Mouse (Mus musculus) MEL (cell line): ENCODE results near the gene Vsig10. TPM values are rescaled to one million over a fixed set of nuclear protein-coding genes. Genes with fewer than 3 reads are reported as not detected.

Experiments used
- DNase-seq: peaks from one replicate; pipeline ENCODE4 v3.0.0; 2011; ENCODE audit warnings: low read depth, low spot score
- H3K27ac ChIP-seq: 2 replicates; pipeline ENCODE4 v1.5.1; 2012; ENCODE audit warnings: low read depth, mild to moderate bottlenecking, control low read depth, low read length, moderate library complexity; ENCODE audit not compliant: control insufficient read depth
- H3K27me3 ChIP-seq, 2 experiments: fragments of 150-350 bp in 1 of 2; sonication (generic) in 1 of 2; 2 replicates each; pipeline ENCODE4 v1.6.1; 2012; ENCODE audit warnings: low read length in 2 of 2, mild to moderate bottlenecking in 2 of 2, improper control_type of control experiment in 1 of 2, moderate library complexity in 1 of 2; ENCODE audit not compliant: insufficient read depth in 2 of 2, control insufficient read depth in 1 of 2
- H3K36me3 ChIP-seq, 2 experiments: 2 replicates each; pipeline ENCODE4 v1.6.1; 2012 to 2014; ENCODE audit warnings: low read length in 2 of 2, improper control_type of control experiment in 1 of 2, inconsistent platforms in 1 of 2, mild to moderate bottlenecking in 1 of 2; ENCODE audit not compliant: insufficient read depth in 2 of 2, control insufficient read depth in 1 of 2
- H3K4me1 ChIP-seq, 2 experiments: fragments of 150-350 bp in 1 of 2; sonication (generic) in 1 of 2; 2 replicates each; pipeline ENCODE4 v1.6.1; 2012; ENCODE audit warnings: low read length in 2 of 2, improper control_type of control experiment in 1 of 2, mild to moderate bottlenecking in 1 of 2; ENCODE audit not compliant: insufficient read depth in 2 of 2, control insufficient read depth in 1 of 2
- H3K4me3 ChIP-seq, 2 experiments: fragments of 150-350 bp in 1 of 2; sonication (generic) in 1 of 2; 2 replicates each; pipeline ENCODE4 v1.5.1; 2012; ENCODE audit warnings: low read depth in 2 of 2, low read length in 2 of 2, mild to moderate bottlenecking in 2 of 2, moderate library complexity in 2 of 2, control low read depth in 1 of 2, improper control_type of control experiment in 1 of 2; ENCODE audit not compliant: control insufficient read depth in 1 of 2, insufficient read depth in 1 of 2
- H3K79me2 ChIP-seq: 2 replicates; pipeline ENCODE4 v1.6.1; 2012; ENCODE audit warnings: mild to moderate bottlenecking, low read length, moderate library complexity; ENCODE audit not compliant: control insufficient read depth, poor library complexity, insufficient read depth
- H3K9ac ChIP-seq: 2 replicates; pipeline ENCODE4 v1.6.1; 2012; ENCODE audit warnings: low read depth, mild to moderate bottlenecking, control low read depth, low read length, moderate library complexity; ENCODE audit not compliant: control insufficient read depth, poor library complexity, severe bottlenecking
- H3K9me3 ChIP-seq: fragments of 150-350 bp; sonication (generic); replicated peaks from 2 replicates; pipeline ENCODE4 v1.6.1; 2012; ENCODE audit warnings: mild to moderate bottlenecking, low read length, improper control_type of control experiment, moderate library complexity; ENCODE audit not compliant: insufficient read depth
- CHD2 ChIP-seq: IDR thresholded peaks from 2 replicates; pipeline ENCODE4 v1.6.1; 2011; ENCODE audit warnings: low read length, improper control_type of control experiment
- CTCF ChIP-seq, 3 experiments: IDR thresholded peaks in 2 of 3; conservative IDR thresholded peaks in 1 of 3; 2 replicates each; pipeline ENCODE4 v1.5.1; 2011 to 2012; ENCODE audit warnings: low read length in 3 of 3, low read depth in 2 of 3, mild to moderate bottlenecking in 2 of 3, improper control_type of control experiment in 1 of 3, inconsistent platforms in 1 of 3, mixed read lengths in 1 of 3, moderate library complexity in 1 of 3; ENCODE audit not compliant: control insufficient read depth in 1 of 3, insufficient read depth in 1 of 3, poor library complexity in 1 of 3, severe bottlenecking in 1 of 3
- E2F4 ChIP-seq: IDR thresholded peaks from 2 replicates; pipeline ENCODE4 v1.6.1; 2011; ENCODE audit warnings: low read depth, low read length, improper control_type of control experiment, borderline replicate concordance
- ELF1 ChIP-seq: IDR thresholded peaks from 2 replicates; pipeline ENCODE4 v1.6.1; 2014; ENCODE audit warnings: low read depth, mild to moderate bottlenecking, inconsistent platforms, low read length, improper control_type of control experiment, moderate library complexity
- EP300 ChIP-seq, 2 experiments: IDR thresholded peaks; 2 replicates each; pipeline ENCODE4 v1.6.1; 2011; ENCODE audit warnings: improper control_type of control experiment in 2 of 2, low read length in 2 of 2, low read depth in 1 of 2, mild to moderate bottlenecking in 1 of 2
- ETS1 ChIP-seq: IDR thresholded peaks from 2 replicates; pipeline ENCODE4 v1.6.1; 2012; ENCODE audit warnings: low read depth, mild to moderate bottlenecking, inconsistent platforms, low read length, improper control_type of control experiment, moderate library complexity
- GATA1 ChIP-seq: IDR thresholded peaks from 2 replicates; pipeline ENCODE4 v1.6.1; 2011; ENCODE audit warnings: low read depth, low read length, improper control_type of control experiment
- JUND ChIP-seq: IDR thresholded peaks from 2 replicates; pipeline ENCODE4 v1.6.1; 2011; ENCODE audit warnings: low read depth, mild to moderate bottlenecking, improper control_type of control experiment, low read length
- MAFK ChIP-seq: IDR thresholded peaks from 2 replicates; pipeline ENCODE4 v1.6.1; 2011; ENCODE audit warnings: low read depth, mild to moderate bottlenecking, low read length, improper control_type of control experiment, borderline replicate concordance
- MAZ ChIP-seq: IDR thresholded peaks from 2 replicates; pipeline ENCODE4 v1.6.1; 2012; ENCODE audit warnings: low read depth, mild to moderate bottlenecking, inconsistent platforms, low read length, improper control_type of control experiment
- MXI1 ChIP-seq: IDR thresholded peaks from 2 replicates; pipeline ENCODE4 v1.6.1; 2011; ENCODE audit warnings: mild to moderate bottlenecking, low read depth, low read length, improper control_type of control experiment
- MYC ChIP-seq: IDR thresholded peaks from 2 replicates; pipeline ENCODE4 v1.6.1; 2011; ENCODE audit warnings: low read depth, mild to moderate bottlenecking, low read length, improper control_type of control experiment, moderate library complexity
- RAD21 ChIP-seq: IDR thresholded peaks from 2 replicates; pipeline ENCODE4 v1.6.1; 2011; ENCODE audit warnings: mild to moderate bottlenecking, low read depth, low read length, improper control_type of control experiment
- RCOR1 ChIP-seq: IDR thresholded peaks from 2 replicates; pipeline ENCODE4 v1.6.1; 2012; ENCODE audit warnings: low read depth, mild to moderate bottlenecking, inconsistent platforms, low read length, improper control_type of control experiment
- SIN3A ChIP-seq: IDR thresholded peaks from 2 replicates; pipeline ENCODE4 v1.6.1; 2012; ENCODE audit warnings: low read length, improper control_type of control experiment, inconsistent platforms
- SMC3 ChIP-seq: IDR thresholded peaks from 2 replicates; pipeline ENCODE4 v1.6.1; 2011; ENCODE audit warnings: low read depth, low read length, improper control_type of control experiment
- TAL1 ChIP-seq: IDR thresholded peaks from 2 replicates; pipeline ENCODE4 v1.6.1; 2012; ENCODE audit warnings: mild to moderate bottlenecking, inconsistent platforms, low read length, moderate library complexity, mixed read lengths
- TCF12 ChIP-seq: IDR thresholded peaks from 2 replicates; pipeline ENCODE4 v1.6.1; 2014; ENCODE audit warnings: low read depth, mild to moderate bottlenecking, inconsistent platforms, low read length, improper control_type of control experiment, moderate library complexity
- USF2 ChIP-seq, 2 experiments: IDR thresholded peaks; 2 replicates each; pipeline ENCODE4 v1.6.1; 2011 to 2012; ENCODE audit warnings: improper control_type of control experiment in 2 of 2, low read length in 2 of 2, borderline replicate concordance in 1 of 2, inconsistent platforms in 1 of 2, low read depth in 1 of 2, mild to moderate bottlenecking in 1 of 2; ENCODE audit not compliant: insufficient read depth in 1 of 2
- ZC3H11A ChIP-seq: IDR thresholded peaks from 2 replicates; pipeline ENCODE4 v1.6.1; 2012; ENCODE audit warnings: low read depth, mild to moderate bottlenecking, inconsistent platforms, low read length, improper control_type of control experiment
- ZKSCAN1 ChIP-seq: IDR thresholded peaks from 2 replicates; pipeline ENCODE4 v1.6.1; 2012; ENCODE audit warnings: low read depth, mild to moderate bottlenecking, inconsistent platforms, low read length, improper control_type of control experiment, moderate library complexity
- polyA plus RNA-seq, 2 experiments: library from polyadenylated mRNA; stranded (reverse) in 1 of 2; unstranded in 1 of 2; fragments of >175 nt in 1 of 2; fragments of >200 nt in 1 of 2; gene quantifications; 2 replicates each; pipeline versions ENCODE4 v1.2.1 to v1.2.4; 2012; ENCODE audit warnings: low replicate concordance in 2 of 2, low read depth in 1 of 2; ENCODE audit not compliant: insufficient read length in 2 of 2, insufficient read depth in 1 of 2, missing spikeins in 1 of 2
- total RNA-seq: library from RNA; depleted of rRNA; stranded (reverse); fragments of 300-350 nt; gene quantifications from 2 replicates; pipeline ENCODE4 v1.2.3, GENCODE M21; 2012

Gene Vsig10
- total and polyA plus RNA-seq, 3 experiments: 5.3 to 8.9 TPM; not detected in 1

GRCm38 (mm10) chr5:117303691-117304579, 14.9 kb upstream of the Vsig10 start:
- H3K79me2 ChIP-seq: no peaks in the 10 kb centered on the region
- no peaks in the 10 kb centered on the region for H3K27me3 ChIP-seq
- TF ChIP-seq TAL1: no peak
- TF ChIP-seq RAD21: no peak
- TF ChIP-seq GATA1: no peak
- no peak for TF ChIP-seq MAFK
- no peak for TF ChIP-seq JUND
- TF ChIP-seq TCF12: no peak
- no peak for TF ChIP-seq MAZ
- H3K36me3 ChIP-seq: no peaks in the 10 kb centered on the region
- no peak overlapping the region for H3K27ac ChIP-seq
- no peak overlapping the region for H3K9ac ChIP-seq
- DNase-seq: no peak
- no peaks in the 10 kb centered on the region for H3K4me1 ChIP-seq
- H3K9me3 ChIP-seq: no peaks in the 10 kb centered on the region
- H3K4me3 ChIP-seq: no peak overlapping the region

GRCm38 (mm10) chr5:117304947-117305346, 13.9 kb upstream of the Vsig10 start:
- 0 out of 2 replicates have a peak, but pooled peaks have one; percentile 9 for TF ChIP-seq ETS1
- TF ChIP-seq MXI1: 0 out of 2 replicates have a peak, but pooled peaks have one; percentile 20
- TF ChIP-seq EP300 (IDR thresholded peaks at IDR 0.05; ENCODE audit: low read depth in 1 of 2, low read length in 2 of 2): peak in 1 of 2 experiments; percentile 8; a peak in 1 of 4 replicates
- TF ChIP-seq ZC3H11A: peak; percentile 54
- peak; percentile 79 for TF ChIP-seq GATA1
- TF ChIP-seq ELF1: no peak
- no peak for TF ChIP-seq RCOR1
- TF ChIP-seq USF2 (IDR thresholded peaks at IDR 0.05; ENCODE audit: borderline replicate concordance in 1 of 2, insufficient read depth in 1 of 2, low read depth in 1 of 2, low read length in 2 of 2): no peak
- no peak for TF ChIP-seq E2F4
- TF ChIP-seq ZKSCAN1: no peak
- TF ChIP-seq RAD21: peak; percentile 71
- TF ChIP-seq CTCF (IDR thresholded peaks at IDR 0.05 in 2 of 3, conservative IDR thresholded peaks at IDR 0.05 in 1 of 3; ENCODE audit: control insufficient read depth in 1 of 3, insufficient read depth in 1 of 3, low read depth in 2 of 3, low read length in 3 of 3, poor library complexity in 1 of 3, severe bottlenecking in 1 of 3): peak; percentile 74 to 89 (median 82)
- TF ChIP-seq CHD2: no peak
- TF ChIP-seq MYC: no peak
- peak; percentile 79 for TF ChIP-seq SMC3
- TF ChIP-seq TAL1: no peak
- TF ChIP-seq JUND: no peak
- no peak; the same call in 1 of the 2 replicates for TF ChIP-seq SIN3A
- Histone ChIP-seq H3K27me3 (no peaks in the 10 kb centered on the region), H3K4me3 (no peak overlapping the region), H3K9me3 (no peaks in the 10 kb centered on the region), H3K4me1 (no peaks in the 10 kb centered on the region), H3K27ac (no peak overlapping the region), H3K9ac (no peak overlapping the region), H3K36me3 (no peaks in the 10 kb centered on the region), H3K79me2 (no peaks in the 10 kb centered on the region)
- peak; percentile 84 for DNase-seq
